Mouse (Mus musculus) kidney, embryonic 15.5 days (tissue): ENCODE data around the gene Srgap2. TPM values are rescaled to one million over a fixed set of nuclear protein-coding genes. Genes with fewer than 3 reads are reported as not detected.
A peak's percentile ranks its signal among the peaks of the same experiment; 100 is the strongest.

ENCODE experiments used
- ATAC-seq: fragments of 200-750 bp; cut with Nextera tagmentation; replicated peaks from 2 replicates; pipeline ENCODE4 v1.8.0; 2017; ENCODE audit warnings: moderate TSS enrichment; ENCODE audit not compliant: low FRiP score
- H3K27ac ChIP-seq: fragments of 300-500 bp; sonication (generic); 2 replicates; pipeline ENCODE4 v1.5.1; 2015; ENCODE audit warnings: mild to moderate bottlenecking, inconsistent platforms
- H3K27me3 ChIP-seq: fragments of 300-500 bp; sonication (generic); 2 replicates; pipeline ENCODE4 v1.6.1; 2015; ENCODE audit warnings: inconsistent platforms
- H3K36me3 ChIP-seq: fragments of 300-500 bp; sonication (generic); 2 replicates; pipeline ENCODE4 v1.6.1; 2015; ENCODE audit warnings: inconsistent platforms
- H3K4me1 ChIP-seq: fragments of 300-500 bp; sonication (generic); 2 replicates; pipeline ENCODE4 v1.6.1; 2015; ENCODE audit warnings: inconsistent platforms
- H3K4me2 ChIP-seq: fragments of 300-500 bp; sonication (generic); 2 replicates; pipeline ENCODE4 v1.6.1; 2015; ENCODE audit warnings: moderate library complexity, mild to moderate bottlenecking, inconsistent platforms
- H3K4me3 ChIP-seq: fragments of 300-500 bp; sonication (generic); replicated peaks from 2 replicates; pipeline ENCODE4 v1.5.1; 2015; ENCODE audit warnings: mild to moderate bottlenecking, inconsistent platforms
- H3K9ac ChIP-seq: fragments of 300-500 bp; sonication (generic); 2 replicates; pipeline ENCODE4 v1.6.1; 2015; ENCODE audit warnings: mild to moderate bottlenecking, inconsistent platforms
- H3K9me3 ChIP-seq: fragments of 300-500 bp; sonication (generic); replicated peaks from 2 replicates; pipeline ENCODE4 v1.6.1; 2016; ENCODE audit warnings: inconsistent platforms
- WGBS: fragments of 180-500 bp; shearing (Covaris S2); methylation state at CpG from one replicate; pipeline ENCODE4 v1.1.7; 2015; ENCODE audit warnings: mixed read lengths; 5-methylcytosine and 5-hydroxymethylcytosine counted together
- polyA plus RNA-seq: library from polyadenylated mRNA; unstranded; fragments of >200 nt; fragmentation: Nextera tagmentation; extraction: Ambion mirVana; gene quantifications from 2 replicates; pipeline ENCODE4 v1.2.1, GENCODE M21; 2015

The Srgap2 gene
- polyA plus RNA-seq, 1 experiment from 2014 or later = 14.4 TPM

GRCm38 (mm10) chr1:131423061-131423460 is 104.1 kb downstream of the Srgap2 start:
- no peaks in the 10 kb centered on the region for H3K27me3 ChIP-seq
- 0 out of 2 replicates have a peak, but pooled peaks cover 4% of the 10 kb centered on the region for H3K36me3 ChIP-seq
- H3K9ac ChIP-seq = no peak overlapping the region
- no peaks in the 10 kb centered on the region for H3K9me3 ChIP-seq
- no peak overlapping the region for H3K4me2 ChIP-seq
- ATAC-seq = no peak
- no peak overlapping the region for H3K27ac ChIP-seq
- WGBS = 70% methylated on average over 3 of the region's 3 CpGs
- H3K4me1 ChIP-seq = peaks cover 15% of the 10 kb centered on the region
- no peak overlapping the region for H3K4me3 ChIP-seq

- no peaks in the 10 kb centered on the region for H3K9me3 ChIP-seq
- H3K27ac ChIP-seq = no peak overlapping the region
- H3K27me3 ChIP-seq = no peaks in the 10 kb centered on the region
- ATAC-seq = no peak
- no peak overlapping the region for H3K4me2 ChIP-seq
- H3K9ac ChIP-seq = no peak overlapping the region
- no peak overlapping the region for H3K4me3 ChIP-seq
- H3K36me3 ChIP-seq = 0 out of 2 replicates have a peak, but pooled peaks cover 4% of the 10 kb centered on the region
- H3K4me1 ChIP-seq = 0 out of 2 replicates have a peak, but pooled peaks cover 5% of the 10 kb centered on the region
Observed at GRCm38 (mm10) chr1:131421113-131421512, 106.0 kb downstream of the Srgap2 start.

- Histone ChIP-seq H3K4me1 (0 out of 2 replicates have a peak, but pooled peaks cover 3% of the 10 kb centered on the region), H3K9ac (no peak overlapping the region), H3K36me3 (0 out of 2 replicates have a peak, but pooled peaks cover 4% of the 10 kb centered on the region), H3K4me3 (no peak overlapping the region), H3K27me3 (no peaks in the 10 kb centered on the region), H3K27ac (no peak overlapping the region), H3K4me2 (no peak overlapping the region), H3K9me3 (no peaks in the 10 kb centered on the region)
- 76% methylated on average over 4 of the region's 4 CpGs for WGBS
- no peak for ATAC-seq
Observed at GRCm38 (mm10) chr1:131420660-131421059, 106.5 kb downstream of the Srgap2 start.

GRCm38 (mm10) chr1:131419307-131419706 is 107.8 kb downstream of the Srgap2 start:
- no peak for ATAC-seq
- 25% methylated on average over 3 of the region's 3 CpGs for WGBS
- Histone ChIP-seq H3K9me3 (no peaks in the 10 kb centered on the region), H3K27me3 (no peaks in the 10 kb centered on the region), H3K36me3 (0 out of 2 replicates have a peak, but pooled peaks cover 4% of the 10 kb centered on the region), H3K27ac (no peak overlapping the region), H3K4me2 (no peak overlapping the region), H3K4me1 (0 out of 2 replicates have a peak, but pooled peaks cover 3% of the 10 kb centered on the region), H3K9ac (no peak overlapping the region), H3K4me3 (no peak overlapping the region)

GRCm38 (mm10) chr1:131417821-131418660 is 109.1 kb downstream of the Srgap2 start:
- Histone ChIP-seq H3K4me1 (0 out of 2 replicates have a peak, but pooled peaks cover 3% of the 10 kb centered on the region), H3K27ac (no peak overlapping the region), H3K9ac (no peak overlapping the region), H3K4me3 (no peak overlapping the region), H3K36me3 (no peaks in the 10 kb centered on the region), H3K27me3 (no peaks in the 10 kb centered on the region), H3K9me3 (no peaks in the 10 kb centered on the region), H3K4me2 (no peak overlapping the region)
- 74% methylated on average over 5 of the region's 5 CpGs for WGBS
- no peak for ATAC-seq

DNA sequence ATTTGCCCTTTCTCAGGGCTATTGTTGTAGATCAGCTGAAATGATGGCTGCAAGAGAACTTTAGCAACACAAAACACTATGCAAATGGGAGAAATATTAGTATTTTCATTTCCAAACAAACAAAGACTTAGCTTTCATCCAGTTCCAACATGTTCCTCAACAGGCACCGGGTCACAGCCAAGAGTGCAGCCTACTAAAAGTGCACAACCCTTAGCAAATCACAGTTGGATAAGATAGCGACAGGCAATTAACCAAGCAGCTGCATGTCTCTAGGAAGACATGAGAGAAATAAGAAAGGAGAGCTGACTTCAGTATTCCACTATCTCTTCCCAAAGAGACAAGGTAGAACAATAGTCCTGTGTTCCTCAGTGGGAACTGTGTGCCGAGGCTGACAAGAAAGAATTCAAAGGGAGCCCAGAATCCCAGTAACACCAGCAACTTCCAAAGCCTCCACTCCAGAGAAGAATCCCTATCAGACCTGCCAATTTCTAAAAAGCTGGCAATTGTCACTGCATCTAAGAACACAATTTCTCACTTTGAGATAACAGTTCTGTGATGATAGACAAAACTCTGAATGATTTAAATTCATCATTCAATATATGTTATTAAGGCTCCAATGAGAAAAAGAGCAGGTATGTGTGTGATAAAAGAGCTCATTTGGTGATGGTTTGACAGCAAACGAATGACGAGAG is 109.9 kb downstream of the Srgap2 start:
- H3K9ac ChIP-seq = no peak overlapping the region
- H3K4me2 ChIP-seq = no peak overlapping the region
- H3K27ac ChIP-seq = no peak overlapping the region
- 0 out of 2 replicates have a peak, but pooled peaks cover 3% of the 10 kb centered on the region for H3K4me1 ChIP-seq
- H3K9me3 ChIP-seq = no peaks in the 10 kb centered on the region
- no peak overlapping the region for H3K4me3 ChIP-seq
- no peaks in the 10 kb centered on the region for H3K36me3 ChIP-seq
- H3K27me3 ChIP-seq = no peaks in the 10 kb centered on the region
- WGBS = 76% methylated on average over 5 of the region's 5 CpGs
- ATAC-seq = no peak

- Histone ChIP-seq H3K9ac (no peak overlapping the region), H3K27ac (no peak overlapping the region), H3K9me3 (no peaks in the 10 kb centered on the region), H3K4me1 (no peaks in the 10 kb centered on the region), H3K36me3 (0 out of 2 replicates have a peak, but pooled peaks cover 3% of the 10 kb centered on the region), H3K4me2 (no peak overlapping the region), H3K4me3 (no peak overlapping the region), H3K27me3 (no peaks in the 10 kb centered on the region)
- WGBS = 80% methylated on average over 3 of the region's 3 CpGs
- no peak for ATAC-seq
Observed at GRCm38 (mm10) chr1:131403567-131403966, 123.6 kb downstream of the Srgap2 start.

DNA sequence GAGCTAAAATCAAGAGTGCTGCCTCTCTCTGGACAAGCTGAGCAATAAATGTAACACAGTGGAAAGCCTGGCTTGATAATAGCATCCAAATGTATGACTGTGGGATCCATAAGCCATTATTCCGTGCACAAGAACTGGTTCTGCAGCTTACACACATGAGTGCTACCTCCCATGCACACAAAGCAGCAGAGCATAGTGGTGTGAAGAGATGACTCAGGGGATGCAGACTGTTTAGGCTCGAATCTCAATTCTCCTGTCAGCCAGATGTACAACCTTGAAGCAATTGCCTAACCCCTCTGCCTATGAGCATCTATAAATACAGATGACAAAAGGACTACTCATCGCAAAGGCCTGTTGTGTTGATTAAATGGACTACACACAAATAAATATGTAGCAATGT is 126.3 kb downstream of the Srgap2 start:
- H3K27me3 ChIP-seq = no peaks in the 10 kb centered on the region
- no peaks in the 10 kb centered on the region for H3K4me1 ChIP-seq
- 0 out of 2 replicates have a peak, but pooled peaks cover 1% of the 10 kb centered on the region for H3K36me3 ChIP-seq
- H3K9ac ChIP-seq = no peak overlapping the region
- no peak overlapping the region for H3K4me2 ChIP-seq
- H3K4me3 ChIP-seq = no peak overlapping the region
- H3K27ac ChIP-seq = no peak overlapping the region
- no peak for ATAC-seq
- 70% methylated on average over 3 of the region's 3 CpGs for WGBS
- H3K9me3 ChIP-seq = no peaks in the 10 kb centered on the region

GRCm38 (mm10) chr1:131398181-131398580 is 129.0 kb downstream of the Srgap2 start:
- 0 out of 2 replicates have a peak, but pooled peaks cover 6% of the 10 kb centered on the region for H3K36me3 ChIP-seq
- H3K27ac ChIP-seq = no peak overlapping the region
- H3K27me3 ChIP-seq = no peaks in the 10 kb centered on the region
- no peak overlapping the region for H3K9ac ChIP-seq
- ATAC-seq = no peak
- no peaks in the 10 kb centered on the region for H3K4me1 ChIP-seq
- H3K4me3 ChIP-seq = no peak overlapping the region
- no peak overlapping the region for H3K4me2 ChIP-seq
- H3K9me3 ChIP-seq = no peaks in the 10 kb centered on the region

GRCm38 (mm10) chr1:131384406-131384805 is 142.7 kb downstream of the Srgap2 start:
- no peaks in the 10 kb centered on the region for H3K27me3 ChIP-seq
- 29% methylated on average over 3 of the region's 3 CpGs for WGBS

DNA sequence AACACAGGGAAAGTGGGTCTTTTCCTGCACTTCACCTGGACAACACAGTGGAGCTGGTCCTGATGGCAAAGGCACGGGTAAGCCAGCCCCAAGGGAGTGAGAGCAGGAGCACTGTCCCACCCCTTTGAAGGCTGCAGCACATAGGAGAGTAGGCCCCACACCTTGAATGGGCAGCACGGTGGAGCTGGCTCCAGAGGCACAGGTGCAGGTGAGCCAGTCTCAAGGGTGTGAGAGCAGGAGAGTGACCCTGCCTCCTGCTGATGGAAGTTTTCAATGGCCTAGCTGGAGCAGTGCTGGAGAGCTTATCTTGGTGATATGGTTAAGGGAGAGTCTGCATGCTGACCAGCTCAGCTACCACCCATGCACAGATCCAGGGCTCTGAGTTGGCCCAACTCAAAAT is 145.0 kb downstream of the Srgap2 start:
- Histone ChIP-seq H3K4me3 (no peak overlapping the region), H3K4me1 (peaks cover 33% of the 10 kb centered on the region), H3K4me2 (no peak overlapping the region), H3K9me3 (no peaks in the 10 kb centered on the region), H3K9ac (no peak overlapping the region), H3K36me3 (no peaks in the 10 kb centered on the region), H3K27ac (no peak overlapping the region), H3K27me3 (no peaks in the 10 kb centered on the region)
- ATAC-seq = no peak
- 79% methylated on average over 2 of the region's 2 CpGs for WGBS

More at GRCm38 (mm10) chr1:131384406-131384805, 142.7 kb downstream of the Srgap2 start:
- H3K4me3 ChIP-seq = no peak overlapping the region
- no peak overlapping the region for H3K27ac ChIP-seq
- no peaks in the 10 kb centered on the region for H3K36me3 ChIP-seq
- H3K9ac ChIP-seq = no peak overlapping the region
- no peak for ATAC-seq
- no peak overlapping the region for H3K4me2 ChIP-seq
- H3K9me3 ChIP-seq = no peaks in the 10 kb centered on the region
- peaks cover 19% of the 10 kb centered on the region for H3K4me1 ChIP-seq

DNA sequence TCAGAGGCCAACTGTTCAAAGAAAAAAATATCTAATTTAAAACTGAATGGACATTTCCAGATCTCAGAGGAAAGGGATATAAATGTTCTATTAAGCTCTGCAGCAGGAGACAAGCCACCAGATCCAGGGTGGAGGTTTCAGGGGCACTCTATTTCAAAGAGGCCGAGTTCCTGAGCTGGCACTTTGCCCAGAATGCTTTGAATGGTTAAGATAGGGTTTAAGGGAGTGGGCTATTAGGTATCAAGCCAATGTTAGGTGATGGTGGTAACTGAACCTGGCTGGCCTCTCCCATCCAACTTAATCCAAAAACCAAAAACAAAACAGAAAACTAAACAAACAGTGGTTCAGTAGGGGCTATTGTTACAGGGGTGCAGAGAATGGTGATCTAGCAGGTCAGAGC is 146.9 kb downstream of the Srgap2 start:
- H3K4me1 ChIP-seq = peaks cover 33% of the 10 kb centered on the region
- H3K9me3 ChIP-seq = no peaks in the 10 kb centered on the region
- WGBS = 6% methylated on average over 1 of the region's 1 CpGs
- peak; percentile 66; the same call in 1 of the 2 replicates for ATAC-seq
- no peak overlapping the region for H3K9ac ChIP-seq
- H3K27ac ChIP-seq = 0 out of 2 replicates have a peak overlapping the region, but pooled peaks have one; percentile 22
- H3K36me3 ChIP-seq = no peaks in the 10 kb centered on the region
- H3K4me3 ChIP-seq = no peak overlapping the region
- no peak overlapping the region for H3K4me2 ChIP-seq
- H3K27me3 ChIP-seq = no peaks in the 10 kb centered on the region
